Mouse (Mus musculus) thymus, postnatal 0 days (tissue): ENCODE measurements around the gene Sh2d3c. TPM values are rescaled to one million over a fixed set of nuclear protein-coding genes. Genes with fewer than 3 reads are reported as not detected.

Experiments used
- DNase-seq: peaks from one replicate; pipeline ENCODE4 v3.0.0-alpha.2; 2015; ENCODE audit warnings: low spot score
- polyA plus RNA-seq: library from polyadenylated mRNA; unstranded; fragments of >200 nt; fragmentation: Nextera tagmentation; extraction: Ambion mirVana; gene quantifications from 2 replicates; pipeline ENCODE4 v1.2.1, GENCODE M21; 2015

Sh2d3c gene
- polyA plus RNA-seq, 1 experiment from 2014 or later = 23.4 TPM

GRCm38 (mm10) chr2:32724149-32724548, 3.3 kb downstream of the Sh2d3c start:
- no peak for DNase-seq

GRCm38 (mm10) chr2:32724832-32725790, 4.3 kb downstream of the Sh2d3c start:
- peak; percentile 79 for DNase-seq

- peak; percentile 89 for DNase-seq
Observed at GRCm38 (mm10) chr2:32727435-32727834, 6.6 kb downstream of the Sh2d3c start.

- no peak for DNase-seq
Observed at GRCm38 (mm10) chr2:32728463-32728862, 7.6 kb downstream of the Sh2d3c start.

GRCm38 (mm10) chr2:32729547-32729946, 8.7 kb downstream of the Sh2d3c start:
- no peak for DNase-seq

- no peak for DNase-seq
Observed at GRCm38 (mm10) chr2:32730854-32731253, 10.0 kb downstream of the Sh2d3c start.

GRCm38 (mm10) chr2:32731911-32732310, 11.1 kb downstream of the Sh2d3c start:
- DNase-seq = no peak

GRCm38 (mm10) chr2:32732695-32733094, 11.8 kb downstream of the Sh2d3c start:
- DNase-seq = no peak

GRCm38 (mm10) chr2:32734480-32734879, 13.6 kb downstream of the Sh2d3c start:
- DNase-seq = no peak

GRCm38 (mm10) chr2:32734933-32735332, 14.1 kb downstream of the Sh2d3c start:
- no peak for DNase-seq

- no peak for DNase-seq
Observed at GRCm38 (mm10) chr2:32736306-32736829, 15.5 kb downstream of the Sh2d3c start.

GRCm38 (mm10) chr2:32737008-32737407, 16.2 kb downstream of the Sh2d3c start:
- DNase-seq = no peak

GRCm38 (mm10) chr2:32739311-32739710, 18.5 kb downstream of the Sh2d3c start:
- DNase-seq = no peak

- no peak for DNase-seq
Observed at GRCm38 (mm10) chr2:32740916-32741272, 20.0 kb downstream of the Sh2d3c start, which contains the start of gene 6330409D20Rik. Gene 6330409D20Rik (minus strand): TSS chr2:32741016.

- no peak for DNase-seq
Observed at GRCm38 (mm10) chr2:32741273-32742172, 20.7 kb downstream of the Sh2d3c start.

- DNase-seq = no peak
Observed at GRCm38 (mm10) chr2:32742173-32742531, 21.3 kb downstream of the Sh2d3c start.

GRCm38 (mm10) chr2:32744272-32744982, 23.6 kb downstream of the Sh2d3c start:
- no peak for DNase-seq

GRCm38 (mm10) chr2:32749082-32749481, 28.2 kb downstream of the Sh2d3c start:
- no peak for DNase-seq

- DNase-seq = no peak
Observed at GRCm38 (mm10) chr2:32750199-32750598, 29.3 kb downstream of the Sh2d3c start.

- DNase-seq = no peak
Observed at GRCm38 (mm10) chr2:32750887-32751664, 30.2 kb downstream of the Sh2d3c start.
